Mouse (Mus musculus): ENCODE results near the gene Akr1b7.
A peak's percentile ranks its signal among the peaks of the same experiment; 100 is the strongest.

The Akr1b7 gene

GRCm38 (mm10) chr6:34439006-34439405 lies 26.9 kb downstream of the Akr1b7 start:
- no peak for DNase-seq (ENCODE audit: low spot score)

GRCm38 (mm10) chr6:34441556-34442257 lies 29.6 kb downstream of the Akr1b7 start:
- no peak for DNase-seq (ENCODE audit: low spot score)

- DNase-seq (ENCODE audit: low spot score): no peak
These were observed 31.7 kb downstream of the Akr1b7 start for GRCm38 (mm10) chr6:34443791-34444190.

- DNase-seq (ENCODE audit: low spot score): peak; percentile 92
These were observed 35.8 kb downstream of the Akr1b7 start for GRCm38 (mm10) chr6:34447961-34448360.

- DNase-seq (ENCODE audit: low spot score): no peak
These were observed 36.6 kb downstream of the Akr1b7 start for GRCm38 (mm10) chr6:34448696-34449095.

- no peak for DNase-seq (ENCODE audit: low spot score)
These were observed 41.0 kb downstream of the Akr1b7 start for GRCm38 (mm10) chr6:34452963-34453770.

- DNase-seq (ENCODE audit: low spot score): no peak
These were observed 47.3 kb downstream of the Akr1b7 start for GRCm38 (mm10) chr6:34459456-34459855.

- no peak for DNase-seq (ENCODE audit: low spot score)
These were observed 48.5 kb downstream of the Akr1b7 start for GRCm38 (mm10) chr6:34460651-34461050.

GRCm38 (mm10) chr6:34463582-34463981 lies 51.4 kb downstream of the Akr1b7 start:
- DNase-seq (ENCODE audit: low spot score): no peak

GRCm38 (mm10) chr6:34471434-34472110 lies 59.4 kb downstream of the Akr1b7 start:
- DNase-seq (ENCODE audit: low spot score): no peak
